Mouse (Mus musculus): ENCODE measurements around the gene Cd59a. TPM values are rescaled to one million over a fixed set of nuclear protein-coding genes. Genes with fewer than 3 reads are reported as not detected.

Cd59a gene
- polyA plus RNA-seq (2017; shearing (Covaris generic)): under 1 TPM; 0.41 TPM

DNA sequence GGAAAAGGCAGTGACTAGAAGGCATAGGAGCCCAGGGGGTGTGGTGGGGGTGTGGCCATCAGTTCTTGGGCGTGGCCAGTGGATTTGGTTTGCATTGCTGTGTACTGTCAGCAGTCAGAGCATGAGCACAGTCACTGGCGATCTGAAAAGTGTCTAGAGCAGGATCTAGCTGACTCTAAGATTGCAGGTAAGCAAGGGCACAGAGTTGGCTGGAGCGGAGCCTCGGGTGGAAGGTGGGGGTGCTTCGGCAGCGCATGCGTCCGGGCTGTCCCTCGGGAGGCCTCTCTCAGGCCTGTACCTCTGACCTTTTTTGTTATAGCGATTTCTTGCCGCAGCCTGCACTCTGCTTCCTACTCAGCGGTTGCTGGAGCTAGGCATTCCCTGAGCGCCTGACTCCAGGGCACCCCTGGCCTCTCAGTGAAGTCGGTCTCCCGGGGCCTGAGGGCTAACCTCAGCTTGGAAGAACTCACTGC is at the start of gene Cd59a:
Cd59a (plus strand) TSS at position 61 of the 473 bp plus-strand sequence.

DNA sequence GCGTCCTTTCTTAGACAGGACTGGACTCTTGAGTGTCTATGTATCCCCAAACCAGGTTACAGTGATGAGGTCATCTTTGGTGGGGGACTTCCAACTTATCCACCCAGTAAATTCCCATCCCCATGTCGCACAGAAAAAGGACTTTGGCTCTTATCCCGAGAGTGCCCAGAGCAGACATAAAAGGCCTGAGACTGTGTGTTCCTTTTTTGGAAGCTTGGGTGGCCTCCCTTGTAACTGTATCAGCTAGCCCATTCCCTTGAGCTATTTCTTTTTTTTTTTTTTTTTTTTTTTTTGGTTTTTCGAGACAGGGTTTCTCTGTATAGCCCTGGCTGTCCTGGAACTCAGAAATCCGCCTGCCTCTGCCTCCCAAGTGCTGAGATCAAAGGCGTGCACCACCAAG is 30.1 kb upstream of the Cd59a start, which contains the start of gene Gm10912:
Gm10912 (plus strand) TSS at position 301 of the 400 bp plus-strand sequence.

DNA sequence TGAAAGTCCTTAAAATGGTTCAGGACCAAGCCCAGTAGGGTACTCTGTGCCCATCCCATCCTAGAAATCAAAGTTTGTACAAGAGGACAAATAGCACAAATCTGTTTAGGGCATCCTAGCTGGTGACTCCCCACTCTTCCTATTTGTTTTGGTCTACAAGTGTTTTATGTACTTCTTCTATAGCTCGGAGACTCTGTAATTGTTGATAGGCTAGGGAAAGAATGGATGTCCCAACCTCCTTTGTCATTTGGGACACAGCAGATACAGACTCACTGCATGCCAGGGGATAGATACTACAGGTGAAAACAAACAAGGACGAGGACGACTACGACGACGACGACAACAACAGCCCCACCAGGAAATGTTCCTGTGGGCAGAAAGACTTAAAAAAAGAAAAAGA is 27.2 kb upstream of the Cd59a start, which contains the start of gene Gm10799:
Gm10799 (minus strand) TSS at position 101 of the 400 bp plus-strand sequence.

DNA sequence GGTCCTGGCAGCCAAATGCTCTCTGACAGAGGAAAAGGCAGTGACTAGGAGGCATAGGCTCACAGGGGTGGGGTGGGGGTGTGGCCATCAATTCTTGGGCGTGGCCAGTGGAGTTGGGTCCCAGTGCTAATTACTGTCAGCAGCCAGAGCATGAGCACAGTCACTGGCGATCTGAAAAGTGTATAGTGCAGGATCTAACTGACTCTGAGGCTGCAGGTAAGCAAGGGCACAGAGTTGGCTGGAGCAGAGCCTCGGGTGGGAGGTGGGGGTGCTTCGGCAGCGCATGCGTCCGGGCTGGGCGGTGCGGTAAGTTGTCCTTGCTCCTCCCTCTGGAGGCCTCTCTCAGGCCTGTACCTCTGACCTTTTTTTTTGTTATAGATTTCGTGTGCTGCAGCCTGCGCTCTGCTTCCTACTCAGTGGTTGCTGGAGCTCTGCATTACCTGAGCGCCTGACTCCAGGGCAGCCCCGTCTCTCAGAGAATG is 25.9 kb upstream of the Cd59a start, which contains the start of gene Cd59b:
Cd59b (plus strand) TSS at position 146 of the 482 bp plus-strand sequence.

DNA sequence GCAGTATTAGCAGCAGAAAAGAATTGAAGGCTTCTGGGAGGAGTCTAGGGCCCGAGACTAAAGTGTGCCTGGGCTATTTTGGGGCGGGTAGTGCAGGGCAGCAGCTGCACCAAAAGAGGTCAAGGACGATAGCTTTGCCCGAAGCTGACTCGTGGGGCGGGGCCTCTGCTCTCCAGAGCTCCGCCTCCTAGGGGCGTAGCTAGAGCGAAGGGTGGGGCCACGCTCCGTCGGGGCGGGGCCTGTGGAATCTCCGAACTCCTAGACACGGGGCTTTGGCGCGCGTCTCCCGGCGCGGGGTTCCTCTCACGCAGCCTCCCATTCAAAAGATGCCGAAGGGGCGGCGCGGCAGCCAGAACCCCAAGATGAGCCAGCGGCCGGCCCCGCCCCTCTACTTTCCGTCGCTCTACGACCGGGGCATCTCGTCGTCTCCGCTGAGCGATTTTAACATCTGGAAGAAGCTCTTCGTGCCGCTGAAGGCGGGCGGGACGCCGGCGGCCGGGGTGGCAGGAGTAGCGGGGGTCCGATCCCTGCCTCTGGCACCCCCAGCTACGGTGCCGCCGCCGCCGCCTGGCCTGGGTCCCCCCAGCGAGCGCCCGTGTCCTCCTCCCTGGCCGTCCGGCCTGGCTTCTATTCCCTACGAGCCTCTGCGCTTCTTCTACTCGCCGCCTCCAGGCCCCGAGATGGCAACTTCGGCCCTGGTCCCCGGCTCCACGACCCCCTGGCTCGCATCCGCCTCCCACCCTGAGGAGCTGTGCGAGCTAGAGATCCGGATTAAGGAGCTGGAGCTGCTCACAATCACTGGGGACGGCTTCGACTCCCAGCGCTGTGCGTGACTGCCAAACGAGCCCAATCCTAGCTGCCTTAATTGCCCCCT is 27.1 kb downstream of the Cd59a start, which contains the start of gene A930018P22Rik:
A930018P22Rik (plus strand) TSS at position 265 of the 874 bp plus-strand sequence.

Other genes starting within 250 kb of the Cd59a start
- 1 to 10 TPM; 2.7 to 5.4 TPM for gene Lmo2, start 137.8 kb upstream of the Cd59a start, polyA plus RNA-seq (2017; shearing (Covaris generic))
- 10 to 100 TPM; 57.4 to 64.8 TPM for gene Fbxo3, start 68.1 kb upstream of the Cd59a start, polyA plus RNA-seq (2017; shearing (Covaris generic))
- gene 4931422A03Rik, start 67.4 kb upstream of the Cd59a start, polyA plus RNA-seq (2017; shearing (Covaris generic)): 1 to 10 TPM; 2.4 to 3.2 TPM
- under 1 TPM in 1 of 2 experiments, not detected in 1; 0.65 TPM for gene Gm10912, start 30.0 kb upstream of the Cd59a start, polyA plus RNA-seq (2017; shearing (Covaris generic))
- not detected for gene Gm10799, start 27.3 kb upstream of the Cd59a start, polyA plus RNA-seq (2017; shearing (Covaris generic))
- under 1 TPM in 1 of 2 experiments, not detected in 1; 0.56 TPM for gene Cd59b, start 26.0 kb upstream of the Cd59a start, polyA plus RNA-seq (2017; shearing (Covaris generic))
- not detected for gene A930018P22Rik, start 27.0 kb downstream of the Cd59a start, polyA plus RNA-seq (2017; shearing (Covaris generic))

Measured in activated CD4-positive, CD25-positive, alpha-beta regulatory T cell (primary cell).